Mouse (Mus musculus) layer of hippocampus, adult 8-10 months (tissue): Measurements from ENCODE around the gene Mms19. TPM values are rescaled to one million over a fixed set of nuclear protein-coding genes. Genes with fewer than 3 reads are reported as not detected.
A peak's percentile ranks its signal among the peaks of the same experiment; 100 is the strongest.

Experiments used
- DNase-seq, 2 experiments: peaks; one replicate each; pipeline ENCODE4 v3.0.0; 2022; ENCODE audit warnings: low spot score in 2 of 2
- total RNA-seq, 4 experiments: library from RNA; stranded (reverse); gene quantifications; 2 replicates each; pipeline ENCODE4 v1.2.4; 2022

Mms19 gene
- 10 to 100 TPM; 30.8 to 60.2 (median 39.4) TPM for total RNA-seq

DNA sequence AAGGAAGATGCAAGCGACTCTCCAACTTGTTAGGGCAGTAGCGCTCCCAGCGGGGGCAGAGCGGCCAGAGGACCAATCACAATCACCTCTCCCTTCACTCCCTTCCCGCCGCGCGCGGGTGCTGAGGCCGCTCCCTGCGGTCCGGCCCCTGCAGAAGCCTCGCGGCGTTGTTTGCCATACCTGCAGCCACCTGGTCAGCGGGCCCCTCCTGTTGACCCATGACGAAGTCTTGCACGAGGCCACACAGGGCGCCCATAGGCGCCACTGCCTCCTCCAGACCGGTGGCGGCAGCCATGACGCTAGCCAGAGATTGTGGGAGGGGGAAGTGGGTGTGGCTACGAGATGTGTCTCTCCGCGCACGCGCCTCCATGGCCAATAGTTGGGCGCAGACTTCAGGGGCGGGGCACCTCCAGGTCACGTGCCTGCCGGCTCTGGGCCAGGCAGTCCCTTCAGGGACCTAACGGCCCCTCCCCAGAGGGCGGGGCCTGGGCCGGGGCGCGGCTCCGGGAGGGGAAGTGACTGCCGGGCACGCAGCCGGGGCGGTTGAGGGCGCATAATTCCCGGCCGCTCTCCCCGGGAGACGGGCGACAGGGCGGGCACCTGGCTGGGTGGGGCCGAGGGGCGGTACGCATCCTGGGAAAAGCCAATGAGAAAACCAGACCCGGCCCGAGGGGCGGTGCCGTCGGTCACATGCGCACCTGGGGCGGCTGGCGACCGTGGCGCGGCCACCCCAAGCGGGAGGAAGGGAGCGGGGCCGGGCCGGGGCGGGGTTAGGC, at the start of gene Mms19:
Mms19 (minus strand) TSS at position 339 of the 776 bp plus-strand sequence.
- peak; percentile 99 for DNase-seq

DNA sequence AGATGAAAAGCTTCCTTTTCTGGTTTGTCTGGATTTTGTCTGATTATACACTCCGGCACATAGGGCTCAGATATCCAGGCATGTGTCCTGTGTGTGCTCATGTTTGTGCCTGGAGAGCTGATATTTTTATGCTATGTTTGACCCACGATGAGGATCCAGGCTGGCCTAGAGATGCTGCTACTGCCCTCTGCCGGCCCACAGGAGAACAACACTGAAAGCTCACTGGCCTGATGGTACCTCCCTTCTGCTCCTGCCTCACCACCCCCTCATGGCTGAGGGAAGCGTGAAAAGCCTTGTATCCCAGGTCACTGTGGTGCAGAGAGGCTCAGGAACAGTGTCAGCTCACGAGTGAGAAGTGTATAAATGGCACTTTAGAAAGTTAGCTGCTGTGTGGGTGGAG, 45.2 kb upstream of the Mms19 start:
- peak; percentile 72 to 83 for DNase-seq

DNA sequence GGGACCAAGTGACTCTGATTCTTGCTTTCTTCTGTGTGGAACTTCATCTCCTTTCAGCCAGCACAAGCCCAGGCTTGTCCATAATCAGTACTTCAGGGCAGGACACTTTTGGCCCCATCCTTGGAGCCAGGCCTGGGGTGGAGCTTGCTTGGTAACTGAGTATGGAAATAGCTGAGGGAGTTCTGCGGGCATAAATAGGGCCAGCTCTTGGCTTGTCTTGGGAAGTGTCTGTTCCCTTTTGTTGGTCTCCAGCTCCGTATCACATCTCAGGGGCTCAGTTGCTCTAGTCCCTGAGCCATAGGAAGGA, 41.5 kb upstream of the Mms19 start:
- DNase-seq: no peak

DNA sequence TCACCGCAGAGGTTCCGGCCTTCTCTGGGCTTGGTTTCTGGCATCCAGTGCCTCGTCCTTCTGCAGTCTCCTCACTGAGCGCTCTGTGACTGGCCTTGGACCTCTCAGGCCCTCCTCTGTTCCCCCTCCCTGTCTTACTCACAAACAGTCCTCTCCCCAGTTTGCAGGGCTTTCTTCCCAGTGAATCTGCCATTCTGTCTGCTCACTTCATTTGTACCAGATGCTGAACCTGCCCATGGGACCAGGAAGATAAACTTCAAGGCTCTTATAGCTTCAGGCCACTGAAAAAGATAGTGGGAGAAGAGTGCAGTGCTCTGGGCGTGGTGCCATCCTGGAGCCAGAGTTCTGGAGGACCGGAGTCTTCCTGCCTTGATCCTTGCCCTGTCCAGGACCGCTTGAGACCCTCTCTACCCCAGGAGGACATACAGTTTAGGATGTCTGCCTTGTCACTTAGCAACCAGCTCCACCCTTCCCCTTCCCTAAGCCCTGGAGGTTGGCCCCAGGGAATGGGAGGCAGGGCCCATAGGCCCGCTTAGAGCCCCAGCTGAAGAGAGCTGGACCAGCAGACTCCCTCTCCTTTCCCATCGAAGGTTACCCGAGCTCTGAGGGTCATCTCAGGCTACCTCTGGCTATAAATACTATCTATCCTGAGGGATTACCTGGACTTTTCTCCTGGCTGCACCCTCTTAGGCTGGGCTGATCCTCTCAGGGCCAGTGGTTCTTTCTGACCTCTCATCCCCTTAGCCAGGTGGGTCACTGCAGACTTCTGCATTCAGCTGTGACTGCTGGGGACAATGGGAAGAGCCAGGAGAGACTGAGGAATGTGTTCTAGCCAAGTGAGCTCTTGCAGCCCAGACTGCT, 41.0 kb upstream of the Mms19 start:
- no peak for DNase-seq

DNA sequence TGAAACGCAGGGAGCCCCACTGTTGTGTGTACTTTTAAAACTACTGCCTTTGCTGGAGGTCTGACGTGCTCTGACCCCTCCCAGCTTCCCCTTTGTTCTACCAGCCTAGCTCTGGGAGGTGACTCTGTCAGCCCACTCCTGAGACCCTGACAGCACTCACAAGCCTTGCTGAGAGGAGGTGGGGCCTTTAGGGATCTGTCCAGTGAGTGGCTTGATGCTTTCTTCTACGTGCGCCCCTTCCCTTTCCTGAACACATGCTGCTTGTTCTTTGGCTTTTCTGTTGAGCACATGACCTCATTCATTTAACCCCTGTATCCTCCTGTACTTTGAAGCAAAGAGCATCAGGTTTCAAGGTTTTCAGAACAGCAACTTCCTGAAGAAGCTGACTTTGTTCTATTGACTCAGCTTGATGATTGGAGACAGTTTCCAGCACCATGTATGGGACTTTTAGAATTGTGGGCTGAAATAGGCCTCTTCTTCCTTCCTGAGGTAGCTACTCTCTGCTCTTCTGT, 38.1 kb upstream of the Mms19 start:
- no peak for DNase-seq

DNA sequence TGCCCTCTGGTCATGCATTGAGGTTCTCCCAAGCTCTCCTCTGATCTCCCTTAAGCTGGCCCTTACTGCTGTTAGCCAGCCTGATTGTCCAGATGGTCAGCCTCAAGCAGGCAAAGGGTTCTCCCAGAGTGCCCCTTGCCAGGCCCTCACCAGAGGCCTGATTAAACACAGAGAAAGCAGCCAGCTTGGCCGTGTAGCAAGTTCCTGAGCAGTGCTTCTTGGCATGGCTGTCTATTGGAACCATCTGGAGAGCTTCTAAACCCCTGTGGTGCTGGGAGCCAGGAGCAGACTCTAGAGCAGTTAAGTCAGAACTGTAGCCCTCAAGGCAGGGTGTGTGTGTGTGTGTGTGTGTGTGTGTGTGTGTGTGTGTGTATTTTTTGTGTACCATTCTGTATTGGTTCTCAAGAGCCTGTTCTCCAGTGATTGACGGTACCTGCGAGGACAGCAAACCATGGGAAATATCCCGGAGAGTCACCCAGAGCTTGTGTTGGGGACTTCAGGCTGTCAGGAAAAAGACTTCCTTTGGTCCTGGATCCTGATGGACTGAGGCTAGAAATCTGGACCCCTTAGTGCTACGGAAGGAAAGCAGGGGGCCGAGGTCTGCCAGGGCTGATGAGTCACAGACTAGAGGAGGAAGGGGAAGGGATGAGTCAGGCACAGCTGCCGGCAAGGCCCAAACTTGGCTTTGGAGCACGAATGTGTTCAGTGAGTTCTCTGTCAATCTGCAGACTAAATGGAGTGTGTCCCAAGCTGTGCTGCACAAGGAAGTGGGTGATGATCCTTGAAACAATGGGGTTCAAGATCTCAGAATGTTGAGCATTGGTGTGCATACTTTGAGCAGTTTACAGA, 36.7 kb upstream of the Mms19 start:
- DNase-seq: peak; percentile 51 to 57

DNA sequence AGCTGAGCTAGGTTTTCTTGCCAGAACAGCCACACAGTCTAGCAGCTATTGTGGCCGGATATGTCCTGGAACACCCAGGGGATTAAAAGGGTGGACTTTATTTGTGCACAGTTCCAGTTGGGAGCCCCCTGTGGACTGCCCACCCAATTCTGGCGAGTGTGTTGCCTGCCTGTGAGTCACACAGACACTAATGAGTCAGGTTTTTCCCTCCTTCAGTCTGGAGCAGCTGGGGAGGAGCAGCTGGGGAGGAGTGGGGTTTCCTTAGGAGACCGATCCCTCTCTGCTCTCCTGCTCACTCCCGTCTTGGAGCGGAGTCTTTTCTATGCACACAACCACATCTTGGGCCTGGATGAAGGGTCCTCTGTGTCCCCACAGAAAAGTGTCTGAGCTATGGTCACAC, 35.9 kb upstream of the Mms19 start:
- DNase-seq: peak in 1 of 2 experiments; percentile 38

DNA sequence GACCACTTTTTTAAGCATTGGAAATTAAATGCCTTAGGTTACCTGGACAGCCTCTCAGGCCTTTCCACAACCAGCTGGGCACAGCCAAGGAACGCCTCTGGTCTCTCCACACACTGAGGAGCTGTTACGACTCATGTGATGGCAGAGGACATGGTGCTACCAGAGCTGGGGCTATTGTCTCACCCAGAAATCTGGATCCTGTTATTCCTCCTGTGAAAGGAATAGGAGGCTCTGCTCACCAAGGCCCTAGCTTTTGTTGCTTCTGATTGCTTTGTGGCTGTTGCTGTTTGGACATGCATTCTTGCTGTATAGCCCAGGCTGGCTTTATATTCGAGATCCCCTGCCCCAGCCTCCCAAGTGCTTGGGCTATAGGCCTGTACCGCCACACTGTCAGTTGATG, 35.3 kb upstream of the Mms19 start:
- no peak for DNase-seq

DNA sequence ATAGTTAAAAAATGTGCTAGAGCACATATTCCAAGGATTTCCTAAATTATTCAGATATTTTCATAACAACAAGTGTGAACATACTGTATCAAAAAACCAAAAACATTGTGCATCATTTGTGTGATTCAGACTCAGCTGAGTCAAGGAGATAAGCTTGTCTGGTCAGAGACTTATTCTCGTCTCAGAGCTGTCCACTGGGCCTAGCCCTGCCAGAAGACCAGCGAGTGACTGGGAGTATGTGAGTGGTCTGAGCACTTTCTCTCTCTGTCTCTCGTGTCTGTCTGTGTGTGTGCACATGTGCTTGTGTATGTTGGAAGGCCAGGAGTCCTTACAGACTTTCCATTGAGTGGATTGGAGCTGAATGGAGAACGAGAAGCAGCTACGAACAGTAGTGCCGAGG, 34.0 kb upstream of the Mms19 start:
- no peak for DNase-seq

DNA sequence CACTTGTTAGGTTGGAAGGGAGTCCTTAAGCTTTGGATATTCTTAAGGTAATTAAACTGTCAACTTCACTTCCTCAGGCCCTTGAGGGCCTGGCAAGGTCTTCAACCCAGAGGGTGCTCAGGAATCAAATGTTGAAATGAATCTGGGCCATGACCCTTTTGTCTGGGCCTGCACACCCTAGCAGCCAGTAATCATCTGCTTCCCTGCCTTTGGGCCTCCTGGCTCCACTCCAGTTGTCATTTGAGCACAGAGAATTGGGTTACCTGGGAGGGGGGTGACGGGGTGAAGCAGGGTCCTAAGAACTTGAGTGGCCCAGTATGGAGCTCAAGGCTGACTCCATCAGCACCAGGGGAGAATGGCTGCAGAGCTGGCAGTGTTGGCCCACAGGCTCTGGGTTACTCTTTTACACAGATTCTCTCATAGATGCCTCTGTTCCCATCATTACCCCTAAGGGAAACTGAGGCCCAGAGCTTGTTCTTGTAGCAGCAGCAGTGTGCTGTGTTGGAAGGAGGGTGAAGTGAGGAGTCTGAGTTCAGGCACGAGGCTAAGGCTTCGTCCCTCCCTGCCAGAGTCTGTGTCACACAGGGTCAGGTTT, 33.4 kb upstream of the Mms19 start:
- no peak for DNase-seq

DNA sequence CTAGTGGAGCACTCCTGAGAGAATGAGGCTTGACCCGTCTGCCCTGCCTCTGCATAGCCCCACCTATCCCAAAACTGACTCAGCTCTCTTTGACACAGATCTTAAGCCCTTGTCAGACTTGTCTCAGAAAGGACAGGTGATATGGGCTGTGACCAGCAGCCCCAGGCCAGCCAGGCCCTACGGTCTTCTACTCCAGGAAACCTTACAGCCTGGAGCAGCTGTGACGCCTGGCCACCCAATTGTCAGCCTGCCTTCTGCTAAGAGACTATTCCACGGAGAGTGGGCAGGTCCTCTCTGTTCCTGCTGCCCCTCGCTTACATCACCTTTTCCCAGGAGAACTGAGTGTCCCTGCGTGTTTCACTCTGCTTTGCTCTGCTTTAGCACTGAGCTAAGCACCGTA, 30.2 kb upstream of the Mms19 start:
- no peak for DNase-seq

DNA sequence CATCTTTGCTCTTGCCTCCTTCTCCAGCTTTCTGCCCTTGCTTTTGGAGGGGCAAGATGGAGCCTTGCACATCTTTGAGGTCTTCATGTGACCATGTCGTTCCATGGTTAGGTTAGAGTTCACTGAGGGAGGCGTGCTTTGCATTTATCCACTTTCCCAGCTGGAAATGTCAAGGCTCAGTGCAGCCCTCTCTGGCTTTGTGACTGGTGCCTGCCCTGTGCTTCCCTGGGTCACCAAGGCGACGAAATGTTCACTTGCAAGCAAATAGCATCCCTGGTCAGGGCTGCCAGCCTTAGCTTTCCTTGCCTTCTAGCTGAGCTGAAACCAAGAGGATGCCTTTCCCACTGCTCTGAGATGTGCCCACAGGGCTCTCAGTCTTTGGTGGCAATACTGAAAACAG, 29.5 kb upstream of the Mms19 start:
- no peak for DNase-seq

DNA sequence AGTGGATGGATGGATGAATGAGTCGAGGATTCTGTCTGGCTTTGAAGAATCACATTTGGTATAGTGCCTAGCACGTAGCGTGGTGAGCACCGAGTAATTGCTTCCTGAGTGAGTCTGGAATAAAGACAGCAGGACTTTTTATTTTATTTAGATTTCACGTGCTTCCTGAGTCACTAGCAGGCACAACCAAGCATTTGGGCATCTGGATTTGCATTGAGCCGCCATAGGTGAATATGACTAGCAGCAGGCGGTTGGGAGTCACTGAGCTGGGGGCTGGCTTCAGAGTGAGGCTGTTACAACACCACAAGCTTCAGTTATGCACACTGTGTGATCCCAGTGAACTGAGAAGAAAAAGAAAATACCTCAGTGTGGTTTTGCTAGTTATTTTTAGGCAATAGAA, 28.1 kb upstream of the Mms19 start:
- DNase-seq: no peak

DNA sequence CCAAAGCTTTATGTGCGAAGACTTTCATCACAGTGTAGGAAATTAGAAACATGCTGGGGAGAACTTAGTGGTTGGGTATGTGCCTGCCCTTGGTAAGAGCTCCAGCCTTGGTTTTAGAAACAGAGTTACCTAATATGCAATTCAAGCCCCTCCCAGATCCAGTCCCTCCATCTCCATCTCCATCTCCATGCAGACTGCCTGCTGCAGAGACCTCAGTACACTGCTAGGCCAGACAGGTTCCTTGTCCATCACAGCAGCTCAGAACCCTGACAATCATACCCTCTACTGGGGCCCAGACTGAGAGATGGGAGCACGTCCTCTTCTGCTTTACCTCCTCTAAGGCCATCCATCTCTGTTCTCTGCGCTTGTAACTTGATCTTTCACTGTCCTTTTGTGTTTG, 27.6 kb upstream of the Mms19 start:
- no peak for DNase-seq

DNA sequence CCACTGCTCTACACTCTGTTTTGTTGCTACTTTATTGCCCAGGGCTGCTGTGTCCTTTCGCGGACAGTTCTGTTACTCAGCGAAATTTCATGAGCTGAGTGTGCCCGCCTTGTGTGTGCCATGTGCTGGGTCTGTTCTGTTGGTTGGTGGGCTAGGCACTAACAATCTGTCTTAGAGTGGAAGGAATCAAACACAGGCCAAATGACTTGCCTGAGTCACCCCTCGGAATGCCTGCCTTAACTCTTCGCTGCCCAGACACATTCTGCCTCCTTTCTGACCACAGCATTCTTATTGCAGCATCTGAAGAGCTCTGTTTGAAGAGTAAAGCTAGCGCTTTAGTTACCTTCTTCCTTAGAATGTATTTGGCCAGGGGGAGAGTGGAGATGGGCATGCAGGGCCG, 25.6 kb upstream of the Mms19 start:
- DNase-seq: no peak

DNA sequence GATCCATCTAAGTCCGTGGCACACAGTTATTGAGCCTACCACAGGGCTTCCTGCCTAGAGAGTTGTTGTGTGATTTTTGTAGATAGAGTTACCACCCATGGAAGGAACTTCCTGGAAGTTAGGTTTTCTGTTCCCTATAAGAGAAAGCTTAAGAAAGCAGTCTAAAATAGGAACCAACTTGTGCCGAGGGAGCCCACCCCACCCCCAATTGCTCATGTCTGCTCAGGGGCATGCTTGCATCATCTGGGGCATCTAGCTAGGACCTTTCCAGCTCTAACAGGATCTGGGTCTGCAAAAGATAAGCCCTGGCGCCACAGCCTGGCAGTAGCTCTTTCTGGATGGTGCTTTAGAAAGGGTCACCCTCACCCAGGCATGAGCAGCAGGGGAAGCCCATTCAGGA, 24.7 kb upstream of the Mms19 start:
- no peak for DNase-seq

DNA sequence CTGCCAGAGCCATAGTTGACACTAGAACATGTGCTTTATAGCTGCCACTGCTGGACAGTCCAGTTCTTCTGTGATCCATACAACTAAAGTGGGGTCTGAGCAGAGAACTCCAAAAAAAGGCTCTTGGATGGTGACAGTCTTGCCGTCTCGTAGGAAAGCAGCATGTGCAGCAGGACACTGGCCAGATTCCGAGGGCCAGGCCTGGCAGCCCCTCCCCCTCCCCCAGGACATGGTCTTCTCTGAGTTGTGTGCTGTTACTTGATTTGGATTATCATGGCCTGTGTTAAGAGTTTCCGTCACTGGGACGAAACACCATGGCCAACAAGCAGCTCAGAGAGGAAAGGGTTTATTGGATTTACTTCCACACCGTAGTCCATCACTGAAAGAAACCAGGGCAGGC, 23.3 kb upstream of the Mms19 start:
- no peak for DNase-seq

DNA sequence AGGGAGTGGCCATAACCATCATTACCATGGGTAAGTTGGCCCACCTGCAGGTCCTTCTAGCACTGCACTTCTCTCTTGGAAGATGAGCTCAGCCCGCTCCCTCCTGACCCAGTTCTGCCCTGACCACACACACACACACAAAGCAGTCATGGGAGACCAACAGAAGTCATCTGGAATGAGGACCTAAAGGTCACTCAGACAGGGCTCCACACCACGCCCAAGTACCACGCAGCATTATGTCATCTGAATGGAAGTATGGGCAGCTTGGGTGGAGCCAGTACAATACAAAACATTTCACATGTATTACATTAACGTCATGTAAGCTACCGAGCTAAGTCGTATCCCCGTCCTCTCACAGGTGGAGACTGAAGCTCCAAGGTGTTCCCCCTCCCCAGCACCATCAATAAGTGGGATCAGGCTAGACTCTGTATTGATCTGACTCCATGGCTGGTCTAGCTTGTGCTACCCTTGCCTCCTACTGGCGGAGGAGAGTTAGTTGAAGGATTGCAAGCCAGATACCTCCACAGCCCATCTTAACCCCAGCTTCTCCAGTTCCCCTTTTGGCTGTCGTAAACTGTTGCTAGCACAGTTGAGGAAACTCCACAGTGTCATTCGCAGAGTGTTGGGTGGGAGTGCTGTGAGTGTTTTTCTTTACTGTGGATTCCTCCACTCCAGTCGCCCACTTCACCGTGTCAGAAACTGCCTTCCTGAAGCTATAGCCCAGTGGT, 20.5 kb upstream of the Mms19 start:
- no peak for DNase-seq

DNA sequence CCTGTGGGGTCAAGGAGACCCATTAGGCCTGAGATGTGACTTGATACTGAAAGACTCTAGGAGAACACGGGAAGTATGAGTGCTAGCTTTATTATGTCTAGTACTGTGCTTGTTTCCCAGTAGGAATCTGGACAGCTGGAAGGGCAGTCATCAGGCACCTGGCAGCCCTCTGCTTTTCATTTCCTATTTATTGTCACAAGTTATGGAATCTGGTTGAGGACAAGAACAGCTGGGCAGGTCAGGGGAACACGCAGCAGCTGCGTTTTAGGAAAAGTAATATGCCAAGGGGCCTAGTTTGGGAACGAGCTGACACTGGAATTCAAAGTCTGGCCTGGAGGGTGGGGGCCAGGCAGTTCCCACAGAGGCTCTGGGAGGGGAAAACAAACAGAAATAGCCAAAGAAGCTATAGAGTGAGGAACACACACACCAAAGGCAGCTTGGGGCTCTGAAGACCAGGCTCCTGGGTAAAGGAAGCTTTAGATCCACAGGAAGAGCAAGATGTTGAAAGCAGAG, 19.5 kb upstream of the Mms19 start:
- DNase-seq: no peak

DNA sequence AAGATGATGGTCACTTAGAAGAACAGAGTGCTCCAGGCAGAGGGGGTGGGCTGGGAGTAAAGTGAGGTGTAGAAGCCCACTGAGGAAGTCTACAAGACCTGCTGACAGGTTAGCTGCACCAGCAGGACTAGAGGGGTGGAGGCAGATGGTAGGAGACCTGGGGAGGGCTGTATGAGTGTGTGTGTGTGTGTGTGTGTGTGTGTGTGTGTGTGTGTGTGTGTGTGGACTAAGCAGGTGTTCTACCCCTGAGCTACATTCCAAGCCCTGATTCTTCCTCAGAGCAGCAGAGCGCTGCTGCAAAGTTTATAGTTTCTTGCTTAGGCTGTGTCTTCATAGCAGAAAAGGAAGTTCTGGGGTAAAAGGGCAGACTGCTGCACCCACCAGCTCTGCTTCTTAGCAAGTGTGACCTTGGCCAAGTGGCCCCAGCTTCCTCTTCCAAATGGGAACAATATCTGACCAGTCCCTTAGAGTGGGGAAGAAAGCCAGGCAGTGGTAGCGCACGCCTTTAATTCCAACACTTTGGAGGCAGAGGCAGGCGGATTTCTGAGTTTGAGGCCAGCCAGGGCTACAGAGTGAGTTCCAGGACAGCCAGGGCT, 18.8 kb upstream of the Mms19 start:
- no peak for DNase-seq
